Mouse (Mus musculus): Measurements from ENCODE around the gene Mgst3.
A peak's percentile ranks its signal among the peaks of the same experiment; 100 is the strongest.

The Mgst3 gene

GRCm38 (mm10) chr1:167393683-167394492 lies at the start of gene Mgst3:
TSS of gene Mgst3 (minus strand) at chr1:167393841.
- peak; percentile 91 for DNase-seq (ENCODE audit: low spot score)

- DNase-seq (ENCODE audit: low spot score) = no peak
Measured at GRCm38 (mm10) chr1:167438231-167438885, 44.7 kb upstream of the Mgst3 start.

GRCm38 (mm10) chr1:167437091-167437490 lies 43.5 kb upstream of the Mgst3 start:
- DNase-seq (ENCODE audit: low spot score) = no peak

- no peak for DNase-seq (ENCODE audit: low spot score)
Measured at GRCm38 (mm10) chr1:167436186-167436975, 42.7 kb upstream of the Mgst3 start.

- no peak for DNase-seq (ENCODE audit: low spot score)
Measured at GRCm38 (mm10) chr1:167434931-167435330, 41.3 kb upstream of the Mgst3 start.

GRCm38 (mm10) chr1:167430976-167431676 lies 37.5 kb upstream of the Mgst3 start:
- DNase-seq (ENCODE audit: low spot score) = no peak

- DNase-seq (ENCODE audit: low spot score) = no peak
Measured at GRCm38 (mm10) chr1:167426681-167427080, 33.0 kb upstream of the Mgst3 start.

GRCm38 (mm10) chr1:167425572-167425971 lies 31.9 kb upstream of the Mgst3 start:
- DNase-seq (ENCODE audit: low spot score) = no peak

- DNase-seq (ENCODE audit: low spot score) = no peak
Measured at GRCm38 (mm10) chr1:167422501-167423240, 29.0 kb upstream of the Mgst3 start.

- DNase-seq (ENCODE audit: low spot score) = peak; percentile 76
Measured at GRCm38 (mm10) chr1:167414846-167415245, 21.2 kb upstream of the Mgst3 start.

GRCm38 (mm10) chr1:167411991-167412715 lies 18.5 kb upstream of the Mgst3 start:
- DNase-seq (ENCODE audit: low spot score) = no peak

GRCm38 (mm10) chr1:167409601-167410000 lies 16.0 kb upstream of the Mgst3 start:
- no peak for DNase-seq (ENCODE audit: low spot score)

GRCm38 (mm10) chr1:167405237-167405636 lies 11.6 kb upstream of the Mgst3 start:
- no peak for DNase-seq (ENCODE audit: low spot score)

- DNase-seq (ENCODE audit: low spot score) = no peak
Measured at GRCm38 (mm10) chr1:167393281-167393680, 360 bp downstream of the Mgst3 start.

- DNase-seq (ENCODE audit: low spot score) = no peak
Measured at GRCm38 (mm10) chr1:167392687-167393086, 954 bp downstream of the Mgst3 start.

GRCm38 (mm10) chr1:167392031-167392640 lies 1.5 kb downstream of the Mgst3 start:
- DNase-seq (ENCODE audit: low spot score) = no peak

- DNase-seq (ENCODE audit: low spot score) = no peak
Measured at GRCm38 (mm10) chr1:167391241-167391640, 2.4 kb downstream of the Mgst3 start.

GRCm38 (mm10) chr1:167390381-167390780 lies 3.3 kb downstream of the Mgst3 start:
- DNase-seq (ENCODE audit: low spot score) = no peak

- no peak for DNase-seq (ENCODE audit: low spot score)
Measured at GRCm38 (mm10) chr1:167389584-167389983, 4.1 kb downstream of the Mgst3 start.

GRCm38 (mm10) chr1:167388571-167388970 lies 5.1 kb downstream of the Mgst3 start:
- no peak for DNase-seq (ENCODE audit: low spot score)
